Mouse (Mus musculus) testis, adult 2 months (tissue): ENCODE results near the gene Unc119b. TPM values are rescaled to one million over a fixed set of nuclear protein-coding genes. Genes with fewer than 3 reads are reported as not detected.

Experiments used
- H3K27ac ChIP-seq: fragments of 200-500 bp; 2 replicates; pipeline ENCODE4 v1.5.1; 2012; ENCODE audit warnings: low read depth, low read length; ENCODE audit not compliant: control insufficient read depth, insufficient read depth
- H3K27me3 ChIP-seq: fragments of 200-500 bp; 2 replicates; pipeline ENCODE4 v1.6.1; 2012; ENCODE audit warnings: mild to moderate bottlenecking, low read length, moderate library complexity; ENCODE audit not compliant: control insufficient read depth, insufficient read depth
- H3K36me3 ChIP-seq: fragments of 200-500 bp; 2 replicates; pipeline ENCODE4 v1.6.1; 2012; ENCODE audit warnings: mild to moderate bottlenecking, low read length; ENCODE audit not compliant: control insufficient read depth, insufficient read depth
- H3K4me1 ChIP-seq: fragments of 200-500 bp; 2 replicates; pipeline ENCODE4 v1.6.1; 2012; ENCODE audit warnings: low read length; ENCODE audit not compliant: control insufficient read depth, insufficient read depth
- H3K4me3 ChIP-seq: fragments of 200-500 bp; 2 replicates; pipeline ENCODE4 v1.5.1; 2012; ENCODE audit warnings: low read depth, mild to moderate bottlenecking, low read length, moderate library complexity, mixed read lengths; ENCODE audit not compliant: control insufficient read depth
- CTCF ChIP-seq: fragments of 200-500 bp; IDR thresholded peaks from 2 replicates; pipeline ENCODE4 v1.5.1; 2012; ENCODE audit warnings: low read depth, mild to moderate bottlenecking, inconsistent platforms, low read length, moderate library complexity; ENCODE audit not compliant: control insufficient read depth, insufficient read depth, insufficient replicate concordance
- POLR2A ChIP-seq: fragments of 200-500 bp; IDR thresholded peaks from 2 replicates; pipeline ENCODE4 v1.6.1; 2012; ENCODE audit warnings: low read depth, mild to moderate bottlenecking, inconsistent platforms, low read length, moderate library complexity; ENCODE audit not compliant: control insufficient read depth
- polyA plus RNA-seq: library from polyadenylated mRNA; depleted of rRNA; stranded (reverse); fragments of >200 nt; gene quantifications from 2 replicates; pipeline ENCODE4 v1.2.3, GENCODE M21; 2012

Unc119b gene
- polyA plus RNA-seq, 1 experiment = 15.7 TPM

GRCm38 (mm10) chr5:115142166-115142697 is 7.5 kb upstream of the Unc119b start:
- no peaks in the 10 kb centered on the region for H3K4me1 ChIP-seq
- no peaks in the 10 kb centered on the region for H3K36me3 ChIP-seq
- H3K27ac ChIP-seq = no peak overlapping the region
- TF ChIP-seq CTCF = no peak
- no peak for TF ChIP-seq POLR2A
- H3K4me3 ChIP-seq = no peak overlapping the region
- H3K27me3 ChIP-seq = no peaks in the 10 kb centered on the region

- no peaks in the 10 kb centered on the region for H3K36me3 ChIP-seq
- no peaks in the 10 kb centered on the region for H3K4me1 ChIP-seq
- H3K27me3 ChIP-seq = no peaks in the 10 kb centered on the region
- no peak for TF ChIP-seq CTCF
- TF ChIP-seq POLR2A = no peak
- H3K27ac ChIP-seq = no peak overlapping the region
- no peak overlapping the region for H3K4me3 ChIP-seq
Measured at GRCm38 (mm10) chr5:115140726-115141125, 6.0 kb upstream of the Unc119b start.

GRCm38 (mm10) chr5:115139124-115139523 is 4.3 kb upstream of the Unc119b start:
- Histone ChIP-seq H3K4me3 (no peak overlapping the region), H3K27me3 (no peaks in the 10 kb centered on the region), H3K27ac (no peak overlapping the region), H3K4me1 (peaks cover under 1% of the 10 kb centered on the region; the same call in 1 of the 2 replicates), H3K36me3 (no peaks in the 10 kb centered on the region)
- TF ChIP-seq POLR2A = no peak
- no peak for TF ChIP-seq CTCF

GRCm38 (mm10) chr5:115133358-115134066 is 1.3 kb downstream of the Unc119b start:
- TF ChIP-seq CTCF = no peak
- TF ChIP-seq POLR2A = no peak
- Histone ChIP-seq H3K27me3 (no peaks in the 10 kb centered on the region), H3K36me3 (no peaks in the 10 kb centered on the region; the same call in 1 of the 2 replicates), H3K4me1 (peaks cover 6% of the 10 kb centered on the region), H3K27ac (no peak overlapping the region), H3K4me3 (peak overlapping the region; percentile 99)

GRCm38 (mm10) chr5:115132465-115132864 is 2.3 kb downstream of the Unc119b start:
- Histone ChIP-seq H3K4me3 (no peak overlapping the region), H3K4me1 (peaks cover 6% of the 10 kb centered on the region), H3K27me3 (no peaks in the 10 kb centered on the region), H3K36me3 (no peaks in the 10 kb centered on the region; the same call in 1 of the 2 replicates), H3K27ac (no peak overlapping the region)
- TF ChIP-seq CTCF (no peak), POLR2A (no peak)

GRCm38 (mm10) chr5:115129328-115129727 is 5.4 kb downstream of the Unc119b start:
- H3K4me1 ChIP-seq = peaks cover 6% of the 10 kb centered on the region
- H3K27me3 ChIP-seq = no peaks in the 10 kb centered on the region
- no peak for TF ChIP-seq CTCF
- TF ChIP-seq POLR2A = no peak
- peaks cover 2% of the 10 kb centered on the region; the same call in 1 of the 2 replicates for H3K36me3 ChIP-seq
- H3K27ac ChIP-seq = no peak overlapping the region
- H3K4me3 ChIP-seq = no peak overlapping the region

- TF ChIP-seq POLR2A (no peak), CTCF (no peak)
- H3K36me3 ChIP-seq = peaks cover 2% of the 10 kb centered on the region; the same call in 1 of the 2 replicates
Measured at GRCm38 (mm10) chr5:115127421-115128179, 7.2 kb downstream of the Unc119b start.

More at GRCm38 (mm10) chr5:115127421-115128179, 7.2 kb downstream of the Unc119b start:
- no peaks in the 10 kb centered on the region for H3K4me1 ChIP-seq
- H3K27ac ChIP-seq = no peak overlapping the region
- H3K27me3 ChIP-seq = no peaks in the 10 kb centered on the region
- no peak overlapping the region for H3K4me3 ChIP-seq
